Mouse (Mus musculus): Measurements from ENCODE around the gene Pex26.

Gene Pex26

GRCm38 (mm10) chr6:121210149-121210925 is 26.9 kb downstream of the Pex26 start, which contains the start of gene Tuba8:
Gene Tuba8, plus strand, starts transcription at chr6:121210696.
- peak; percentile 56 to 67 for DNase-seq

- DNase-seq, result no peak
These were observed 27.4 kb downstream of the Pex26 start for GRCm38 (mm10) chr6:121210926-121211289.

GRCm38 (mm10) chr6:121211743-121212142 is 28.3 kb downstream of the Pex26 start:
- no peak for DNase-seq

- DNase-seq, result no peak
These were observed 29.5 kb downstream of the Pex26 start for GRCm38 (mm10) chr6:121212988-121213387.

- DNase-seq, result no peak
These were observed 30.8 kb downstream of the Pex26 start for GRCm38 (mm10) chr6:121214221-121214620.

- DNase-seq, result no peak
These were observed 31.3 kb downstream of the Pex26 start for GRCm38 (mm10) chr6:121214667-121215330.

- no peak for DNase-seq
These were observed 31.9 kb downstream of the Pex26 start for GRCm38 (mm10) chr6:121215336-121215735.

- DNase-seq, result no peak
These were observed 32.4 kb downstream of the Pex26 start for GRCm38 (mm10) chr6:121215896-121216295.

GRCm38 (mm10) chr6:121216589-121217255 is 33.3 kb downstream of the Pex26 start:
- no peak for DNase-seq

GRCm38 (mm10) chr6:121218002-121218401 is 34.5 kb downstream of the Pex26 start:
- peak; percentile 45 to 49 for DNase-seq

GRCm38 (mm10) chr6:121219406-121219805 is 35.9 kb downstream of the Pex26 start:
- no peak for DNase-seq

- no peak for DNase-seq
These were observed 36.7 kb downstream of the Pex26 start for GRCm38 (mm10) chr6:121220181-121220580.

GRCm38 (mm10) chr6:121221876-121222597 is 38.6 kb downstream of the Pex26 start:
- DNase-seq, result no peak

GRCm38 (mm10) chr6:121223001-121223400 is 39.5 kb downstream of the Pex26 start:
- no peak for DNase-seq

GRCm38 (mm10) chr6:121224067-121224466 is 40.6 kb downstream of the Pex26 start:
- DNase-seq, result no peak

- DNase-seq, result no peak
These were observed 41.5 kb downstream of the Pex26 start for GRCm38 (mm10) chr6:121224993-121225392.

- peak; percentile 48 to 60 for DNase-seq
These were observed 42.6 kb downstream of the Pex26 start for GRCm38 (mm10) chr6:121226043-121226442.

- no peak for DNase-seq
These were observed 43.3 kb downstream of the Pex26 start for GRCm38 (mm10) chr6:121226744-121227143.

- peak in 1 of 2 experiments; percentile 49 for DNase-seq
These were observed 45.0 kb downstream of the Pex26 start for GRCm38 (mm10) chr6:121228421-121228820.

GRCm38 (mm10) chr6:121232652-121233051 is 49.2 kb downstream of the Pex26 start:
- DNase-seq, result no peak

GRCm38 (mm10) chr6:121236386-121236785 is 52.9 kb downstream of the Pex26 start:
- no peak for DNase-seq

- no peak for DNase-seq
These were observed 54.7 kb downstream of the Pex26 start for GRCm38 (mm10) chr6:121238209-121238608.

- DNase-seq, result no peak
These were observed 58.3 kb downstream of the Pex26 start for GRCm38 (mm10) chr6:121241780-121242179.

All from thymus, postnatal 36 days (tissue).